Mouse (Mus musculus) kidney, adult 11 months (tissue): ENCODE data around the gene Sdhc.
"Not testable (repeated sequence)": the region's sequence is repeated elsewhere in the genome, so short reads cannot be mapped to it uniquely, and the experiment has no call there.

Experiments used
- DNase-seq: peaks from one replicate; pipeline ENCODE4 v3.0.0; 2022

Gene Sdhc

GRCm38 (mm10) chr1:171111781-171112575 lies 38.4 kb downstream of the Sdhc start:
- peak; percentile 56 for DNase-seq

- peak; percentile 94 for DNase-seq
These were observed 39.2 kb downstream of the Sdhc start for GRCm38 (mm10) chr1:171111020-171111780.

DNA sequence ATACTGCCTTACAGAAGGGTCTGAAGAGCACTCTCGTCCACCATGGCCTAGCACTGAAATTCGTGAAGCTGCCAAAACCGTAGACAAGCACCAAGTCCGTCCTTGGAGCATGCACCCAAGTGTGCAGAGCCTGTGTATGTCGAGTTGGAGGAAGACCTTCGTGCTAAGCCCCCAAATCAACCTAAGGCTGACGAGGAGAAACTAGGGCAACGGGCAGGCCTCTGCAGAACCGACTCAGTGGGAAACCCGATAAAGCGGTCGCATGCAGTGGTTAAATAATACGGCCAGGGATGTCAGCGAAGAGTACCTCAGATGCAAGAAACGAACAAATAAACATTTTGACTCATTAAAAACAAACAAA lies 39.8 kb downstream of the Sdhc start:
- DNase-seq = no peak

DNA sequence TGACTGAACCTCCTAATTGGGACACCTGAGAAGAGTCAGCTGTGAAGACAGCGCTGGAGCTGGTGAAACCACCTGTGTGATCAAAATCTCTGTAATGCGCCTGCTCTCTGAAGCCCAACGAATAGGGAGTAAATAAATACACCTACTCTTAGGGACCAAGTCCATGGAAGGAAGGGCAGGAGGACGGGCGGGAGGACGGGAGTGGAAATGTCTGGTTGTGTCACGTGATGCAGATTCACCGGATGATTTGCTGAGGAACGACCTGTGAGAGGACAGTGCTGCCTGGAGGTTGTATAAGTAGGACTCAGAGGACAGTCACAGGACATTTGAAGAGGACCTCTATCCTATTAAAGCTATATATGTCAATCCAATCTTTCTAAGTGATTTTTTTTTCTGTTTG lies 40.8 kb downstream of the Sdhc start:
- peak; percentile 42 for DNase-seq

DNA sequence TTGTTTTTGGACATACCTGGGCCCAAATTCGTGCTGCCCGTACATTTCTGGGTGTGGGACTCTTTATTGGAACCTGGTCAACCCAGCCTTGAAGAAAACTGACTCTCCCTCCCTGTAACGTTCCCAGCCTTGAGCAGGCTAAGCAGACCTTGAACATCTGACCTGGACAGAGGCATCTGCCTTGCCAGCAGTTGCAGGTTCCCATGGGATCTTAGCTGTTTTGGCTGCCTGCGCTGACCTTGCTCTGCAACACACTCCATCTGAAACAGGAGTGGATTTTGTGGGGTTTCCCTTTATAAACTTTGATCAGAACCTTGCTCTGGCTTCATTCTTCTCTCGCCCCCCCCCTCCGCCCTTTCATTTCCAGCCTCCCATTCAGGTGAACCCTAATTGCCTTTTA lies 45.2 kb downstream of the Sdhc start:
- DNase-seq = no peak

GRCm38 (mm10) chr1:171103179-171103840 lies 47.1 kb downstream of the Sdhc start:
- no peak for DNase-seq

DNA sequence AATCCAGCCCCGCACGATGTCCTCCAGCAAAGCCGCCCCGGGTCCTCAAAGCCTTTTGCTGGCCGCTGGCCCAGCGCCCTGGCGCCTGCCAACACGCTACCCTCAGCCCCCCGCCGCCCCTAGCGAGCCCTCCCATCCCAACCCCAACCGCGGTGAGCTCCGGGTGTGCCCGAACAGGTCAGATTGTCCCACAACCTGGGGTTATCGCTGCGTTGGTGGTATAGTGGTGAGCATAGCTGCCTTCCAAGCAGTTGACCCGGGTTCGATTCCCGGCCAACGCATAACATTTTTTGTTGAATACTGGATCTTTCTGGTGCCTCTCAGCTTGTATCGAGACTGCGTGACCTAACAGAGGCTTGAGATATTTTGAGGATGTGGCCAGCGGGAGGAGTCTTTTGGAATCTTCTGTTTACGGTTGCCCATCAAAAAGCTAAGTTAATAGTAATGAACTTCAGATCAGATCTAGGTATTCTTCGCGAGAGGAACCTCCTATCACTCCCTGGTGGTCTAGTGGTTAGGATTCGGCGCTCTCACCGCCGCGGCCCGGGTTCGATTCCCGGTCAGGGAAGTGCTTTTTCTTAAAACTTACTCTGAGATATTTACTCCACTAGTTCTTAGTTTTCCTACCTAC lies 47.7 kb downstream of the Sdhc start:
- DNase-seq = peak; percentile 79

DNA sequence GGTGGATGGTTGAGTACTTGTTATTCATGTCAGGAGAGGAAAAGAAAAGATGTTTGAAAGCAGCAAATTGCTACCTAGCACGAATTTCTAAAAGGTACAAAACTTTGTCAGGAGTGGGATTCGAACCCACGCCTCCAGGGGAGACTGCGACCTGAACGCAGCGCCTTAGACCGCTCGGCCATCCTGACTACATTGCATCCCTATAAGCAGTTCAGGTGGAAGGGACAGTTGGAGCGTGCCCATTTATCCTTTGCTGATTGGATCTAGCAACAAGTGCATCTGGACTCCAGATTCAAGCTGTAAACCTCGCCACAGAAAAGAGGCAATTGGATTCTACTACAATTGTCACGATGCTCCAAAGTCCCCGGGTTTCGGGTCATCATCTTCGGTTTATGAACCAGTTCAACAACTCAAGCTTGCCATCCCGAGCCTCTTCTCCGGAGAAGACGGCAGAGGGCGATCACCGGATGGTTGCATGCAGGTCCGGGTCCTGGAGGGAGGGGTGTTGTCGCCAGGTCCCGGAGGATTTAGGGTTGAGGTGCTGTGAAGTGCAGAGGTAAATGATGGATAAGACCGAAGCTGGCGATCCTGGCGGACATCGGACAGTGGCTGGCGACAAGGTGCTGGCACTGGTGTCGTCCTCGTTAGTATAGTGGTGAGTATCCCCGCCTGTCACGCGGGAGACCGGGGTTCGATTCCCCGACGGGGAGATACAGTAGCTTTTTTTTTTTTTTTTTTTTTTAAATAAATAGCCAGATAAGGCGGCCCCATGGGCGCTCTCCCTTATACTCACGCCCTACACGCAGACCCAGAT lies 48.5 kb downstream of the Sdhc start:
- peak; percentile 78 for DNase-seq

DNA sequence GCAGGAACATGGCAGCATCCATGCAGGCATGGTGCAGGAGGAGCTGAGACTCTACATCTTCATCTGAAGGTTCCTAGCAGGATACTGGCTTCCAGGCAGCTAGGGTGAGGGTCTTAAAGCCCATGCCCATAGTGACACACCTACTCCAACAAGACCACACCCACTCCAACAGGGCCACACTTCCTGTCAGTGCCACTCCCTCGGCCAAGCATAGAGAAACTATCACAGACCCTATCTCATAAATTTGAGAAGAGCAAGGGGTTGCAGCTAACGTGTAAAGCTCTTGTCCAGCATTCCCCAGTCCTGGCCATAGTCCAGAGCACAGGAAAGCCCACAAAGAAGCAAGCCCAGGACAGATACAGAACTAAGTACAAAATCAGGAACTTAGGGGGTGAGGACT lies 49.4 kb downstream of the Sdhc start:
- no peak for DNase-seq

DNA sequence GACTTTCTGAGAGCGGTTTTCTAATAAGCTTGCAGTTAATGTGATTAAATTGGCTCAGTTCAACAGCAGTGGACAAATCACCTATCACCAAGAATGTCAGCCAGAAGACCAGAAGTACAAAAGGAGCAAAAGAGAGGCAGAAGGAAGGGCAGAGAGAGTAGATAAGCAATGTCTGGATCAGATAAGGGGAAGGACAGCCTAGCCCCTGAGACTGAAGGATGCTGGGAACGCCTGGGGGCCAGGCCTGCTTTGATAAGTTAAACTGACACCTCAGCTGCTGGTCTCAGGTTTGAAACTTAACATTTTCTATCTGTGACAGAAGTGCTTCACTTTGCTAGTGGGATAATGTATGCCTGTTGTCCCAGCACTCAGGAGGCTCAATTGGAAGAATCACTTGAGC lies 52.8 kb downstream of the Sdhc start:
- DNase-seq = no peak

DNA sequence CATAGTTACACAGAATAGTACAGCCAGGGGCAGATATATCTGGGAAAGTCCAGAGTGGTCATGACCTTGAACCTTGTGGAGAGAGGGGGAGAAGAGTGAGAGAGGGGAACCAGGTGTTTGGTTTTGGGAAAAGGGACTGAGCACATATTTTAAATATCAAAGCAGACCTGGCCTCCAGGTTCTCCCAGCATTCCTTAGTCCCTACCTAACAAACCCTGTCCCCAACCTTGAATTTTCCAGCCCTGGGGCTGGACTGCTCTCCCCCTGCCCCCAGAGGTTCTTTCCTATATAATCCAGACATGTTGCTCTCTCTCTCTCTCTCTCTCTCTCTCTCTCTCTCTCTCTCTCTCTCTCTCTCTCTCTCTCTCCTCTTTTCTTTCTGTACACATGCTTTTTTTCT lies 53.3 kb downstream of the Sdhc start:
- no peak for DNase-seq

GRCm38 (mm10) chr1:171096110-171096964 lies 54.1 kb downstream of the Sdhc start:
- DNase-seq = no peak

GRCm38 (mm10) chr1:171094424-171094823 lies 56.0 kb downstream of the Sdhc start:
- no peak for DNase-seq

- DNase-seq = no peak
These were observed 59.6 kb downstream of the Sdhc start for GRCm38 (mm10) chr1:171090761-171091160.

- no peak for DNase-seq
These were observed 60.5 kb downstream of the Sdhc start for GRCm38 (mm10) chr1:171089891-171090290.

DNA sequence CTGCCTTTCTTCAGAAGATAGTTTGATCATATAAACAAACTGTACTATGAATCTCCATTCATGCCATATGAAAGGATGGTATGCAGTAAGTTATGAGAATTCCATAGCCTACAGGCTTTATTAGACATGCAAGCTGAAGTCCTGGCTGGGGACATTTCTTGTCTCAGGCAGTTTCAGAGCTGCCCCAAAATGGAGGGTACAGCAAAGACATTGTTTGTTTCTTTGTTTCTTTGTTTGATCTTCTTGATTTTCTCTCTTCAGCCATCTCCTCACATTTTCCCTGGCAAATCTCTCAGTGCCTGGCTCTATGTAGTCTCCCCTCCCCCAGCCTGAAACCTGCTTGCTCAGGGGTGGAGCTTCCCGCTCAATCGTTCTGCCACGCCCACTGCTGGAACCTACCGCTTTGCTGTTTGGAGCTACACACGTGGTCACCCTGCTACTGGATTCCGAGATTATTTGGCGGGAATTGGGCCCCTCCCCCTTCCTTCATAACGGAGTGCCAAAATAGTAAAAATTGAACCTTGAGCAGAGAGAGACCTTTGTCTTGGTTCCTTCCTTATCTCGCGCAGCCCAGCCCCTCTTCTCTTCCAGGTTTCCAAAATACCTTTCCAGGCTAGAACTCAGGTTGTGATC lies 62.0 kb downstream of the Sdhc start:
- not testable (repeated sequence) for DNase-seq

- DNase-seq = no peak
These were observed 64.7 kb downstream of the Sdhc start for GRCm38 (mm10) chr1:171085718-171086117.

DNA sequence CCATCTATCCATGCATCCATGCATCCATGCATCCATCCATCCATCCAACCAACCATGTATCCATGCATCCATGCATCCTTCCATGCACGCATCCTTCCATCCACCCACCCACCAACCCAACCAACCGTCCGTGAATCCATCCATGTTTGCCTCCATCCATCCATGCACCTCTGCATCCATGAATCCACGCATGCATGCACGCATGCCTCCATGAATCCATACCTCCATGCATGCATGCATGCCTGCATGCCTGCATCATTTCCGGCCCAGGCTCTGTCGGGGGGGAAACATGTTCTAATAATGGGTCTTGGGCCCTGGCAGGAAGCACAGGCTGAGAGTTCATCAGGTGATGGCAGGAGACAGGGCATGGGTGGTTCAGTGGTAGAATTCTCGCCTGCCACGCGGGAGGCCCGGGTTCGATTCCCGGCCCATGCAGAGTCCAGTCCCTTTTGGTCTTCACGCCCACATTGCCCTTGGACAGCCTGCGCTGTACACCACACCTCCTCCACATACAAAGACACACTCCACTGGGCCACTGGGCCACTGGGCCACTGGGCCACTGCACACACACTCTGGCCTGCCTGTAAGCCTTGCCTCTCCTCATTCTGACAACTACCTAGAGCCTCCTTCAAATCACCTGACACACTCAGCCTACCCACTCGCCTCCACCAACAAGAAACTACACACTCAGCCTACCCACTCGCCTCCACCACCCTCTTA lies 68.7 kb downstream of the Sdhc start:
- not testable (repeated sequence) for DNase-seq

GRCm38 (mm10) chr1:171079825-171080224 lies 70.6 kb downstream of the Sdhc start:
- DNase-seq = not testable (repeated sequence)

- DNase-seq = not testable (repeated sequence)
These were observed 71.1 kb downstream of the Sdhc start for GRCm38 (mm10) chr1:171079345-171079744.
